Mouse (Mus musculus) left cerebral cortex, adult 2 months (tissue): Measurements from ENCODE around the gene Rplp2. TPM values are rescaled to one million over a fixed set of nuclear protein-coding genes. Genes with fewer than 3 reads are reported as not detected.
"Not testable (repeated sequence)": the region's sequence is repeated elsewhere in the genome, so short reads cannot be mapped to it uniquely, and the experiment has no call there.

Source experiments
- DNase-seq, 2 experiments: peaks; one replicate each; pipeline ENCODE4 v3.0.0; 2021 to 2022; ENCODE audit warnings: low spot score in 2 of 2, mixed read lengths in 1 of 2; ENCODE audit errors: extremely low spot score in 1 of 2
- H3K27ac ChIP-seq: fragments of 200-600 bp; 2 replicates; pipeline ENCODE4 v1.8.1; 2022
- H3K4me3 ChIP-seq: fragments of 200-600 bp; 2 replicates; pipeline ENCODE4 v1.8.1; 2022
- CTCF ChIP-seq: fragments of 200-600 bp; IDR thresholded peaks from 2 replicates; pipeline ENCODE4 v1.8.1; 2022; ENCODE audit warnings: antibody characterized with exemption, mild to moderate bottlenecking, moderate library complexity
- intact Hi-C: fragments of 180-260 bp; cut with DNase I; formaldehyde crosslinking; loops from one replicate; pipeline ENCODE4 v1.15.1; 2025
- total RNA-seq, 2 experiments: library from RNA; stranded (reverse); gene quantifications; 2 replicates each; pipeline ENCODE4 v1.2.3; 2021

Rplp2 gene
- total RNA-seq, 2 experiments from 2014 or later: 552 to 567 TPM

DNA sequence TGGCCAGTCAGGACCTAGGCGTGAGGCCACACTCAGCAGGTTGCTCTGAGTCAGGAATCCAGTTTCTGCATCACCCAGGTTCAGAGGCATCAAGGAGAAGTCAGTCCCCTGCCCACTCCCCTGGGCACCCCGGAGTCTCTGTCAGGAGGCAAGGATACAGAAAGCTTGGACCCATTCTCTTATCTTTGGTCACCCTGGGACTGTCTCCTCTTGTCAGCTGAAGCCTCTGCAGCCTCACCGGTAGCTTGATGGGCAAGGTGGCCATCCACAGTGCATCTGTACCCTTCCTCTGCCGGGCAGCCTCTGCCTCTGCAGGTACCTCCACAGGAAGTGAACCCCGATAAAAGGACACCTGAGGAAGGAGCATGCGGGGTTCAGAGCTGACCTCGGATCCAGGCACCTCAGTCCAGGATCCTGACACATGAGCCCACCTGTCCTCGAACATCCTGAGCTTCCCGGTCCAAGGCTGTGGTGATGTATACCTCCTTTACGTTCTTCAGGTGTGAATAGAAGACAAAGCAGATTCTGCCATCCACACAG lies 8.0 kb upstream of the Rplp2 start:
- intact Hi-C loops: no loop called here
- TF ChIP-seq CTCF: no peak
- no peak overlapping the region for H3K27ac ChIP-seq
- DNase-seq: no peak
- no peak overlapping the region for H3K4me3 ChIP-seq

DNA sequence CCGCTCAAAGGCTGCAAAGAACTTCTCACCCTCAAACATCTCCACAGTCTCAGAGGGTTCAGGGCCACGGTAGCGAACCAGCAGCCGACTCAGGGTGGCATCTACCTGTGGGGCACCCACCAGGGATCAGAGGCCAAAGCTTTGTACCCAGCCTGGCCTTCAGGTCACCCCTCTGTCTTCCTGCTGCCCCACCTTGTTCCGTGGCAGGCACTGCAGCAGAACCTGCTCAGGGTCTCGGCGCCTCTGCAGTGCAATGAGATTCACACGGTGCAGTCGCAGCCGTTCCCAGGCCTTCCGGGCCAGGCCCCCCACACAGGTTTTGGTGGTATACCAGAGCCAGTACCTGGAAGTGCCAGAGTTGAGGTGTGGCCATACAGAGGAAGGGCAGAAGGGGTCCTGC lies 7.4 kb upstream of the Rplp2 start:
- DNase-seq: no peak
- TF ChIP-seq CTCF: no peak
- intact Hi-C loops: no loop called here
- H3K27ac ChIP-seq: no peak overlapping the region
- no peak overlapping the region for H3K4me3 ChIP-seq

DNA sequence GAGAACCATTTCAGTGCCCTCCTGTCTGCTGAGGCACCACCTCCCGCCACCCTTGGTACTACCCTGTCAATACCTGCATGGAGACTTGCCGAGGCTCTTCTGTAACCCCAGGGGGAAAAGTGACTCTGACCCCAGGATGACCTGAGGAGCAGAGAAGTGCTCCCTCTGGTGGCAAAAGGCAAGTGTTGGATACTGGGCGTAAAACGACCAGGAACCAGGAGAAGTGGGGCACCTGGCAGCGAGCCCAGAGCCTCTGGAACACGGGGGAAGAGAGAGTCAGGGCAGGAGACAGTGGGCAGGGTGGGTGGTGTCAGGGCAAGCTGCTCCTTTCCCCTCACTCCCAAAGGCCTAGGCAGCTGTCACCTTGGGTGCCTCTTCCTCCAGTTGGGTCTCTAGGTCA lies 6.6 kb upstream of the Rplp2 start:
- intact Hi-C loops: no loop called here
- no peak overlapping the region for H3K4me3 ChIP-seq
- TF ChIP-seq CTCF: peak; percentile 74
- H3K27ac ChIP-seq: no peak overlapping the region
- no peak for DNase-seq

DNA sequence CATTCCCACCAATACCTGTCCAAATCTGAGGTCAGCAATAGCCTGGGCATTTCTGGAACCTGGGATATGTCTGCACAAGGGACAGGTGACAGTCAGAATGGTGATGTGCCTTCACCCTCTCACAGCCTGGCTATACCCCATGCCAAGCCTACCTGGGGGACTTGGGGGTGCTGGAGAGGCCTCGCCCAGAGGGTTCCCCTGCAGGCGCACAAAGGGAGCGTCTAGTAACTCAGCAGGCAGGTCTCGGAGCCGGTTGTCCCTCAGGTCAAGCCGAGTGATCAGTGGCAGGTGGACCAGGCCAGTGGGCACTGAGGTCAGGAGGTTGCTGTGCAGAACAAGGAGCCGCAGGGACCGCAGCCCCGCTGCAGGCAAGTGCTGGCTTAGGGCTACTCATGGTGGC lies 5.7 kb upstream of the Rplp2 start:
- TF ChIP-seq CTCF: no peak
- Histone ChIP-seq H3K27ac (no peak overlapping the region), H3K4me3 (no peak overlapping the region)
- no peak for DNase-seq
- intact Hi-C loops: no loop called here

DNA sequence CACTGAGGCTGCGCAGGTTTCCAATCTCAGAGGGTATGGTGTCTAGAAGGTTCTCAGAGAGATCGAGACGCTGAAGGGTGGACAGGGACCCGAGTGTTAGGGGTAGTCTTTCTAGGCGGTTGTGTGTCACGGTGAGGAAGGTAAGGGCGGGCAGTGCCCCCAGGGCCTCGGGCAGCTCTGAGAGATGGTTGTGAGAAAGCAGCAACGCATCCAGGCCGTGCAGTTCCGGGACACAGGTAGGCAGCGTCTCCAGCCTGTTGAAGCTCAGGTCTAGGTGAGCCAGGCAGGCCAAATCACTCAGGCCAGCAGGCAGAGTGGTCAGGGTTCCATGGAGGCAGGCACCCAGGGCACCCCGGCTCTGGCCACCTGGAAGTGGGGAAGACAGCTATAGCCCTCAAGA lies 5.0 kb upstream of the Rplp2 start:
- no peak for DNase-seq
- no peak overlapping the region for H3K4me3 ChIP-seq
- no peak for TF ChIP-seq CTCF
- no peak overlapping the region for H3K27ac ChIP-seq
- intact Hi-C loops: no loop called here

DNA sequence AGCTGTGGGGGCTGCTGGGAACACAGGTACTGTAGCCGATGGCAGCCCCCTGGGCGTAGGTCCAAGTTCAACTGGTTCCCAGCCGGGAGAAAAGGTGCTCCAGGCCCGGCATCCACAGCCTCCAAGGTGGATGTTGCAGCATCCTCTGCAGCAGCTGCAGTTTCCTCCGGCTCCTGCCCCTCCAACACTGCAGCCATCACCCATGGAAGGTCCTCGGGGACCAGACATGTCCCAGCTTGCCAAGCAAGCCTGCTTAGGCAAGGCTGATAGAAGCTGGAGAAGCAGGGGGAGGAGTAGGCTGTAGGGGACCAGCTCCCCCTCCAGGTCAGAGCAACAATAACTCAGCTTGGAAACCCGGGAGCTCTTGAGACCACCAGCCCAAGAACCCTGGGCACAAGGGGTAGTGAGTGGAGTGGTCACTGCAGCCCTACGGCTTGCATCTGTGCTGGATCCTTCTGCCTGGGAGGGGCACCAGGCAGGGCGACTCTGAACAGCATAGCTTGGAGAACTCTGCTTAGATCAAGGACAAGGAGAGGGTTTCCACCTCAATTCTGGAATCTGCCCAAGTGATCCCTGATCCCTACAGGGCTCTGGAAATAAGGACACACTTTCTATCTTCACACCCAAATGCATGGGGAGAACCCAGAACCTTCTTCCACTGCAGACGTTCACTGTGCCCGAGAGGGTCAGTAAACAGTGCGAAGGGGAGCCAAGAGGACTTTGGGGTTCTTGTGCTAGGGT lies 3.9 kb upstream of the Rplp2 start:
- no peak for DNase-seq
- Histone ChIP-seq H3K4me3 (peak overlapping the region; percentile 39), H3K27ac (no peak overlapping the region)
- no peak; the same call in 1 of the 2 replicates for TF ChIP-seq CTCF
- intact Hi-C loops: no loop called here

DNA sequence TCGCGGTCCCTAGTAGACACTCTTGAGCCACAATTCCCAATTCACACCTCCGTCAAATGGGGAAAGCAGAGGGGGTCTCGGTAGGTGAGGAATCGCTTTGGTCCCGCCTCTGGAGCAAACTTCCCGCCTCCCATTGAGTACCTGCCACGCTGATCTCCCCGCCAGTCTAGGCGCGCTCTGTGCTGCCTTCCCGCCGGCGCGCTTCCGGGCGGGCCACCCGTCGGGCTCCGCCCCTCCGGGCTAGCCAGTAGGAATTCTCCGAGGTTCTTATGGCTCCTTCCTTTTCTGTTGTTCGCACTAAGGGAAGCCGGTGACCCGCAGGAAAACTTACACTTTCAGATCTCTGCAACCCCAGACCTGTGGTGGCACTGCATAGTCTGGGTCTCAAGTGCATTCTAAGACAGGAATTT lies 3.3 kb upstream of the Rplp2 start, which contains the start of gene Pidd1:
Pidd1 (minus strand) TSS at position 198 of the 410 bp plus-strand sequence.
- no peak for TF ChIP-seq CTCF
- intact Hi-C loops: no loop called here
- Histone ChIP-seq H3K27ac (no peak within 1 kb of the TSS), H3K4me3 (peak within 1 kb of the TSS; percentile 39)
- no peak for DNase-seq

DNA sequence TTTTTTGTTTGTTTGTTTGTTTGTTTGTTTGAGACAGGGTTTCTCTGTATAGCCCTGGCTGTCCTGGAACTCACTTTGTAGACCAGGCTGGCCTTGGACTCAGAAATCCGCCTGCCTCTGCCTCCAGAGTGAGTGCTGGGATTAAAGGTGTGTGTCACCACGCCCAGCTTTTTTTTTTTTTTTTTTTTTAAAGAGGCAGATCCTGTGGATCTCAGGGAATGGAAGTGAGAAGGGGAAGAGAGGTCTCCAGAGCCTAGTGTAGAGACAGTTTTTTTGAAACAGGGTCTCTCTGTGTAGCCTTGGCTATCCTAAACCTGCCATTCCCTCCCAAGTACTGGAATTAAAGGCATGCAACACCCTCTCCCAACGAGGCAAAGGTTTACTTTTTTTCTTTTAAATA lies 796 bp upstream of the Rplp2 start:
- intact Hi-C loops, DNase-seq, H3K27ac ChIP-seq: not testable (repeated sequence)
- peak overlapping the region; percentile 91; the same call in 1 of the 2 replicates for H3K4me3 ChIP-seq

DNA sequence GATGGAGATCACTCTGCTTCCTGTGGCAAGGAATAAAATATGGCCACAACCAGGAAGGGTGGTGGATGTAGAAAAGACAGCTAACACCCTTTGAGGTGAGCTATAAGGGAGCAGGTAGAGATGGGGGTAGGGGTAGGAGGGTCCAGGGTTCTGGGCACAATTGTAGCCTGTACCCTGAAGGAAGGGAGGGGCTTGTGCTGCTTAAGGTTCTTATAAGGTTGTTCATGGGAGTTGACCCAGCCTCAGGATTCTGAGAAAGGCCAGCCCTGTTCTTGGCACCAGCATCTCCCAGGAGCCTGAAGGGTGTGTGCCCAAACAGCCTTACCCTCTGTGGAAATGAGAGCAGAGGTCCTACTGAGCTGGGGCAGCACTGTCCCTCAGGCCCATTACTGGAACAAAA lies 4.8 kb downstream of the Rplp2 start:
- DNase-seq: no peak
- TF ChIP-seq CTCF: no peak
- Histone ChIP-seq H3K4me3 (no peak overlapping the region), H3K27ac (no peak overlapping the region)
- intact Hi-C loops: no loop called here

DNA sequence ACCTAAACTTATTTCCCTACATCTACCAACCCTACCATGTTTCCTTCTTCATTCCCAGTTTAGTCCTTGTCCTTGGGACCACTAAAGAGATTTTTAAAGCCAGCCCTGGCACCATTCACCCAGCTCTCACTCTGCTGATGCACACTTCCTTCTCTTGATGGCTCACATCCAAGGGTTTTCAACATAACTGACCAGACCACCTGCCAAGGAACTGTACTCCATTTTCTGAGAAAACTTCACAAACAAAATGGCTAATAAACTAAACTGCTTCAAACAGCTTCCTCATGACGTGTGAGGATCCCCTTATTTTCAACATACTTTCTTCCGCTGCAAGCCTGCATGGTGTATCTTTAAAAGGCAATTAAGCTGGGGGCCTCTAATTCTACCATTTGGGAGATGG lies 6.5 kb downstream of the Rplp2 start:
- no peak overlapping the region for H3K27ac ChIP-seq
- TF ChIP-seq CTCF: no peak
- intact Hi-C loops: no loop called here

DNA sequence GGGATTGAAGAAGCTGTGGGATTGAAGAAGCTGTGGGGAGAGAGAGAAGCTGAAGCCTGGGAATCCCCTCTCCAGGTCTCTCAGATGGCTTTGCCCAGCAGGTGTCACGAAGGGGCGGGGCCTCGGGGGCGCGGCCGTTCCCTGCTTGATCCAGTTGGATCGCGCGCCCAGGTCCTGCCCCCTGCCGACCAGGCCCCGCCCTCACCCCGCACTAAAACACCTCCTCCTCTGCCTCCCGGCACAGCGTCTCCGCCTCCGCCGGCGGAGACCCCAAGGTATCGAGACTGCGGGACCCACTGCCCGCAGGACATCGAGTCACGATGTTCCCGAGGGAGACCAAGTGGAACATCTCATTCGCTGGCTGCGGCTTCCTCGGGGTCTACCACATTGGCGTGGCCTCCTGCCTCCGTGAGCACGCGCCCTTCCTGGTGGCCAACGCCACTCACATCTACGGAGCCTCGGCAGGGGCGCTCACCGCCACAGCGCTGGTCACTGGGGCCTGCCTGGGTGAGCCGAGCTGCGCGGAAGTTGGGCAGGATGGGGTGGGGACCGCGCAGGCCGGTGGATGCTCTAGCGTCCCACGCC lies 7.9 kb downstream of the Rplp2 start, which contains the start of gene Pnpla2:
Pnpla2 (plus strand) TSS at position 232 of the 585 bp plus-strand sequence.
- peak; percentile 88 to 91 for DNase-seq
- intact Hi-C loops: no loop called here
- Histone ChIP-seq H3K4me3 (peak within 1 kb of the TSS; percentile 88), H3K27ac (peak within 1 kb of the TSS; percentile 76)
- TF ChIP-seq CTCF: peak; percentile 13

More for the DNA sequence above, 6.5 kb downstream of the Rplp2 start:
- no peak overlapping the region for H3K4me3 ChIP-seq
- no peak for DNase-seq

DNA sequence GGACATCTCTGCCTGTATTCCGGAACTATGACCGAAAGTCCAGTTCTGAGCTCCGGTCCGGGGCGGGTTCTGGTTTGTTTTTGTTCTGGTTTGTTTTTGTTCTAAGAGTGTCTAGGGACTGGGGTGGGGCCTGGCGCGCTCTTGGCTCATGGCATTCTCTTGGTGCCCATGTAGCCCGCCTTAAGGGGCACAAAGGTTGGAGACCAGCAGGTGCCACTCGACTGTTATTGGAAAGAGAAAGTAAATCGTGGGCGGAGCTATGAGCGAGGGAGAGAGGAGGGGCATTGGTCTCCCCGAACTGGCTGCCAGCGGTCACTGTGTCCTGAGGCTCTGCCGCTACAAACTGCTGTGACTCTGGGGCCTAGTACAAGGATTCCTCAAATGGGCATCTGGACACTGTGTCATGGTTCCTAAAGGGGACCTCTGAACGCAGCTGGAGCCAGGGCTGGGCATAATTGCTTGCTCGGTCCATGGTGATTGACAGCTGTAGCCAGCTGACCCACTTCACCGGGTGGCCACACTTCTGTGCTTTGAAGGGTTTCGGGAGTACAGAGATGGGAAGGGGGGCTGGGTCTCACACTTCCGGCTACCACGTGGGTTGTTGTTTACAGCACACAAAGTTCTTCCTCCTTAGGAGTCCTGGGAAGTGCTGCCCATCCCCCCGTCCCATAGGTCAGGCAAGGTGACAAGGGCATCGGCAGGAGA lies 8.6 kb downstream of the Rplp2 start:
- DNase-seq: no peak
- intact Hi-C loops: no loop called here

More for the DNA sequence above, 8.6 kb downstream of the Rplp2 start:
- peak overlapping the region; percentile 88 for H3K4me3 ChIP-seq
- H3K27ac ChIP-seq: peak overlapping the region; percentile 76
- TF ChIP-seq CTCF: no peak
